Mouse (Mus musculus) spleen, postnatal 36 days (tissue): ENCODE data around the gene Otulin.

ENCODE experiments used
- DNase-seq, 2 experiments: peaks; one replicate each; pipeline ENCODE4 v3.0.0; 2022; ENCODE audit warnings: low spot score in 2 of 2, mixed read lengths in 1 of 2

The Otulin gene

DNA sequence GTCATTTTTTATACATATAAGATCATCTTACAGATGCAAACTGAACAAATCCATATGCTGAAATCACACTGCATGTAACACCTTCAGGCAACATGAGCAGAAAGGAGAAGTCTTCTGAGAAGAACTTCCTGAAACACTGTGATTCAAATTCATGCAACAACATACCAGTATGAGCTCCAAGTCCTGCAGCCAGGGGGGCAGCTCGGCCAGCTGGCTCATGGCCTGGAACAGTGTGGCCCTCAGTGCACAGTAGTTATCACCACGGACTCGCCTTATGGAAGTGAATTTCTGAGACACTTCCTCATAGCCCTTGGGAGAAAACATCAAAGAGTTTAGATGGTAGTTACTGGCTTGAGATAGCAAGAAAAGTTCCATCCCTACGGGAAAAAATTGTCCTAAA is 14.3 kb downstream of the Otulin start:
- DNase-seq = no peak

DNA sequence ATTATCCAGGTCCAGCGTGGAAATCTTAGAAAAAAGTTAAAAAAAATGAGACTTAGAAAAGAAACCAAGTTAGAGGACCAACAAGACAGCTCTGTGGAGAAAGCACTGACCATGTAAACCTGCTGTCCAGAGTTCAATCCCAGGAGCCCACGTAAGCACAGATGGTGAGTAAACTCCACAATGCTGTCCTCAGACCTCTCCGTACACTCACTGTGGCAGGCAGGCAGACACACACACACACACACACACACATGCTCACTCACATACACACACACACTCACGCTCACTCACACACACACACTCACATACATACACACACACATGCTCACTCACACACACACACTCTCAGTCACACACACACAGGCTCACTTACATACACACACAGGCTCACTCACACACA is 17.2 kb downstream of the Otulin start:
- DNase-seq = no peak

DNA sequence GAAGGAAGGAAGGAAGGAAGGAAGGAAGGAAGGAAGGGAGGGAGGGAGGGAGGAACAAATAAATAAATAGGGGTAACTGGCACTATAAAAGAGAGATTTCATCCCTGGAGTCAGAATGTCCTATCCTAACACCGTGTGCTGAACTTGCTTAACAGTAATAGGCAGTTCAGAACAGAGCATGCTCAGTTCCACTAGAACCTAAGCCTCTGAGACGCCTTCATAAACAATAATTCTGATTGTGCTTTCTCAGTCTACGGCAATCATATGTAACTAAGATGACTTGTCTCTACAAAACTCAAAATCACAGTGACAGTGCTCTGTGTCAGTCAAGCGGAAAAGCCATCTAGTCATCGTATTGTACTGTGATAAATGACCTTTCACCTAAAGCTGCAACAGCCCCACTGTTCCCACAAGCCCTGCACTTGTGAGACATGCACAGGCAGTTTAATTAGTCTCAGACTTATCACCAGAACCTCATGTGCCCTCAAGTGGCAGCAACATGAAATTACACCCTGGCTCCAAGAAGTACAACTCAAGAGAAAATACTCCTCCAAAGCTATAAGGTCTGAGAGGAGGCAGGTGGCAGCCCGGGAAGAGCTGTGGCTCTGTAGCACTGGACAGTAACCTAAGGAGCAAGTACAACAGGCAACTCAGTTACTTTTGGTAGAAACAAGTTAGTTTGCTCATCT is 17.8 kb downstream of the Otulin start:
- peak; percentile 61 to 62 for DNase-seq

DNA sequence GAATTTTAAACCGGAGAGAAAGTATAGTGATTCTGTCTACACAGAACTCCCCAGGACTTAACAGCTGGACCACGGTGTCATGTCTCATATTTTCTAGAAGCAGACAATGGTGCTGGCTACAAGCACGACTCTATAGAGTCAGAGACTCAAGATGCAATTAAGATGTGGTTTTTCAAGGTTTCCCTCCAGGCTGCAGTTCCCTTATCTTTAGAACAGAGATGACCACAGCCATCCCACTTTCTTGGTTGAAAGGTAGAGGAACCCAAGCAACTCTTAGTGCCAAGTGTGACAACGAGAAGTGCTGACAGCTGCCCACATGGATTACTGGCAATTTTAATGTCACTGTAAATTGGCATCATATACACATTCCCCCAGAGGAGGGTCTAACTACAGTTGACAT is 20.9 kb downstream of the Otulin start:
- no peak for DNase-seq

DNA sequence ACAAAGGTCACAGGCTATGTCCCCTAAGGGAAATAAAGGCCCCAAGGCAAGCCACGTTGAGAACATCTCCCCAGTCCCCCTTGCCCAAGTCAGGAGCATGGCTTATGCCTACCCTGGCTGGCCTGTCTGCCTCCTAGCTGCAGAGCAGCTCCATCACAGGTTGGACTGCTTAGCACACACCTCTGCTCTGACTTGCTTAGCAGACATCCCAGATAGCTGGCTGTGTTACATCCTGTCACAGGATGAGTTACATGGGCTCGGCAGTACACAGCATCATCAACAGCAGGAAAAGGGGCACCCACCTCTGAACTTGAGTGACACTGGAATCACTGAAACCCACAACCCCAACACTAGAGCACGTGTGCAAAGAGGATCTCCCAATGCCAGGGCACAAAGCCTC is 25.2 kb downstream of the Otulin start:
- DNase-seq = no peak

DNA sequence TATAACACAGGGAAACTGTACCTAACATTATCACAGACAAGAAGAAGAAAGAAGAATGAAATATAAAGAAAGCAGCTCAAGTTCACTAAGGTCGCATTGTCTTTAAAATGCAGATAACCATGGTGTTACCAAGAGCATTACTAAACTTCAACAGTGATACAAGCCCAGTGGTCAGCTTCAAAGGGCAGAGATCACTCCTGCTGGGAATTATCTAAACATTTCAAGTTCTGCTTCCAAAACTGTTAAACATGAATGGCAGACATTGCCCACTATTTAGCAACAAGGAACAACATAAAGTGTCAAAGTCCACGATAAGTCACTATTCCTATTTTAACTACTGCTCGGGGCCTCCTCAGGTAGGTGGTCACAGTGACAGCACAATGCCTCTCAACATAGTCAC is 25.9 kb downstream of the Otulin start:
- DNase-seq = no peak

DNA sequence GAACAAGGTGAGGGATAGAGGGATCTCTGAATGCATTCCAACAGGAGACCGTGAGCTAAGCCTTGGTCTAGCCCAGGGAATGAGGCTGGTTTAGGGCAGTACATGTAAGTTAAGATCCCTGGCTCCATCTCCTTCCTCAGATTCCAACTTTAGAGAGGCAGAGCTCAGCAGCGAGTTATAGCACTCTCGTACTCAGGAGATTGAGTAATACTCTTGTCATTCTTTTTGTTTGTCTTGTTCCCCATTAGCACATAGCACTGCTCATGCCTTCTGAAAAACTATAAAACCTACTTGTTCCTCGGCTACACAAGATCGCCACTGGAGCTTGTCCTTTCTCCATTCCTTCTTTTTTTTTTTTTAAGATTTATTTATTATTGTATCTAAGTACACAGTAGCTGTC is 30.0 kb downstream of the Otulin start:
- DNase-seq = no peak

DNA sequence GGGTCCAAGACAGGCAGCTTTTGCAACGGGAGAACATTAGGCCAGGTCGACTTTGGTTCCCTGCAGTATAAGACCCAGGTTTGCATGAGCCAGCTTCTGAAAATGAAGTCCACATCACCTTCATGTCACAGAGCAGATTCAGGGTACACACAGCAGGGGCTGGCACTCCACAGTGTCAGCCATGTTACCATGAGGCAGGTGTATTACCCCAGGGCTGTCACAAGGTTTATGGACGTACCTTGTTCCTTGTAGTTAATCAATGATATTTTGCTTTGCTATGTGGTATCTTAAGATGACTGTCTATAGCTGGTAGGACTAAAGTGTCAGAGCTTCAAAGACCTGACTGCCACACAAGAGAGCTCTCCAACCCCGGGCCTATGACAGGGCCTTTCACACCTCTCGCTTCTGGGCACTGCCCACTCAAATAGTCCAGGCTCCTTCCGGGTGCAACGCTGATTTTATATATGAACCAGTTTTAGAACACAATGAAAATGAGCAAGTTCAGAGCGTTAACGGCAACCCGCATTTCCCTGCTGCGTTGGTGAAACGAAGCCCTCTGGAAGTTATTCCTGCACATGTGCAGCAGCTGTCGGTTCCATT is 31.6 kb downstream of the Otulin start:
- no peak for DNase-seq

DNA sequence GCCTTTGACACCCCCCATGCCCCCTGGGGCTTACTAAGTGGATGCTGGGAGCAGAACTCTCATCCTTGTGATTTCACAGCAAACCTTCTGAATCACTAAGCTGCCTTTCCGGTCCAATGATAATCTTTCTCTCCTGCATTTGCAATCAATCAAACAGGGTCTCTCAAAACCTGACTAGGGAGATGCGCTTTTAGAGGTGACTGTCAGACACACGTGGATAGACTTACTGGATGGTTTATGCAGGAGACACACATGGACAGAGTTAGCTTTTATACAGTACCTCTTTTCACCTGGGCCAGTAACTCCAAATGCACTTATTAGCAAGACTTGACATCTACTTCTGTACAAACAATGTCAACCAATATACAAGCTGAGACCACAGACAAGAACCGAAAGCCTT is 33.0 kb downstream of the Otulin start:
- DNase-seq = no peak

DNA sequence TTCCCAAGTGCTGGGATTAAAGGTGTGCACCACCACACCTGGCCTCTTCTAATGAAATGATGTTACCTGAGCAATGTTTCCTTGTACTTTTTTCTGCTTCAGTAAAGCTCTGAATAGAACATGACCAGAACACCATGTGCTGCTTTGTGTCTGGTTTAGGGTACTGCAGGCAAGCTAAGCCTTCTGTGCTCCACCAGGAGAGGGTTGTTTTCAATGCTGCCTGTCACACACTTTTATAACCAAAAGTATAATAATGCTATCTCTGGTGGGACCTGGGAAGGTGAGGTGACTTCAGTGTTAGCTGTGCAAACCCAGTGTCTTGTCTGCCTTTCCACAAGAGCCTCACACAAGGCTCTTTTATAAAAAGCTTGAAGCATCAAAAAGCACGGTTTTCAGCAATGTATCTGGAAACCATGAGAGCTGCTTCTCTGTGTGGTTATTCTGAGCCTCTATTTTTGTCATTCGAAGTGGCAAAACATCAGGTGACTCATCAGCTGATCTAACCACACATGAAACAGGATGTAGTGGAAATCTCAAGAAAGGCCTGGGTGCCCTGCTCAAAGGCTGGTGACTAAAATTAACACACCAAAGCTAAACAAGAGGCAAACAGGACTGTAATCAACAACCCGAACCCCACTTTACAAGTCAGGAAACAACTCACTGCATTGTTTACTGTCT is 33.9 kb downstream of the Otulin start:
- DNase-seq = peak; percentile 84 to 88

DNA sequence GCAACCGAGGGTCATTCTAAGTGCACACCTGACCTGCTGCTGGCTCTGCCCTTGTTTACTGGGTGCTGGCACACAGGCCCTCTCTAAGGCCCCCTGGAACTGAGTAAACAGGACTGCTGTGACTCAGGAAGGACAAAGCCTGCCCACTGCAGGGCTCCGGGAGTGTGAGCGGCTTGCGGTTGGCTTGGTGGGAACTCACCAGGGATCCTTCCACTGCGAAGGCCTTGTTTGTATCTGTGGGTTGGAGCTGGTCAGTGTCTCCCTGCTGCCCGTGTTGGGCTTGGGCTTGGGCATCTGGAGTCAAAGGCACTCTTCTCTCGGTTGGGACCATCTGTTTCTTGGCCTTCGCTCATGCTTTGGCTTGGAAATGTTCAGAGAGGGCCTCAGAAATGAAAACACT is 34.9 kb downstream of the Otulin start:
- DNase-seq = no peak

DNA sequence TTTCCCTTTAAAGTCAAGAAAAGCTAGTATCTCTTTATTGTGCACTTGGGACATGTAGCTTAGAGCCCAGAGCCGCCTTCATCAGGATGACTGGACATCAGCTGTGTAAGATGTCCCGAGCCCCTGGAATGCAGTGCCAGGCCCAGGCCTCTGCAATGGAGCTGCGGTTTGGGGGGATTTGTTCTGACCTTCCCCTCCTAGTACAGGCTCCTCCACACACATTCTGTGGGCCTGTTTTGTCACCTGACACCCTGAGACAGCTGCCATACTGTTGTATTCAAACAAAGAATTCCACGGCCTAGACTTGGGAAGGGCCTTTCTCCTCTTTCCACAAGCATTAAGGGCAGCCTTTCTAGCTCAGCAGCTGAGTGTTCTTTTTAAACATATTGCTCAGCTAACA is 35.5 kb downstream of the Otulin start:
- DNase-seq = no peak

DNA sequence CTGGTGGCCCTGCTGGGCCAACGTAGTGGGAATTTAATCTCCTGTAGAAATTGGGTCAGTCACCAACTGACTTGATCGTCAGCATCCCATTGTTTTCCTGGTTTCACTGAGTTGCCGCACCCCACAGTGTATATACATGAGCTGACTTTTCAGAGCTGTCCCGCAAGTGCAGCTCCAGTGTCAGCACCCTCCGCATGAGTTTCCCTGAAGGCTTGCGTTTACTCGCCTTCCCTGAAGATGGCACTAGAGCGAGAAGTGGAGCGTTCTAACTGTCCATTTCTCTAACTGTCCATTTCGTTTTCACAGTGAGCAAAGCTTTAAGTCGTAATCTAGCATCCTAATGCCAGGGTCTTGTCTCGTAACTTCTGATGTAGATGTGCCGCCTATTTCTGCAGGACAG is 36.8 kb downstream of the Otulin start:
- DNase-seq = no peak

DNA sequence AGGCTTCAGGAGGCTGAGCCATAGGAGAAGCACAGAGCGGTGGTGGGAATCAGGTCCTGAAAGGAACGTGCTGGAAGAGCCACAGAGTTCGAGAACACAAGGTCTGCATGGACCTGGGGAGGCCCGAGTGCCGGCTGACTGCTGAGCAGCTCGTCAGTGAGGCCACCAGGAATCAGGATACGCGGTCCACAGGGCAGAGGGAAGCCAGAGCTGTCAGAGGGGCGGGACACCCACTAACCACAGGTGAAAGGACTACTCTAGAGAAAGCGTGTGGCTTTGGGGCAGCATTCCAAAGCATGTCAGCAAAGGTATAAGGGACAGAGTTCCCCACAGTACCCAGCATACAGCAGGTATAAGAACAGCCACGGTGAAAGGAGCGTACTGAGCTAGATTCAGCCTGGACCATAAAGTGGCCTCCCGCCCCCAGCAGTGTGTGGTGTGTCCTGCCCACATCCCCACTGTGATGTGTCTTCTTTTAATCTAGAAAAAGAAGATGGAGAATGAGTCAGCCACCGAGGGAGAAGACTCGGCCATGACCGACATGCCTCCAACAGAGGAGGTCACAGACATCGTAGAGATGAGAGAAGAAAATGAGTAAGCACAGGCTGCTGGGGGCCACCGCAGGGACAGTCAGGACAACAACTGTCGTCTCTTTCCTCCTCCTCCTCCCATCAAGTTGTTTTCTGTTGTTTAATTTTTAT is 37.7 kb downstream of the Otulin start:
- DNase-seq = peak; percentile 44 to 54

DNA sequence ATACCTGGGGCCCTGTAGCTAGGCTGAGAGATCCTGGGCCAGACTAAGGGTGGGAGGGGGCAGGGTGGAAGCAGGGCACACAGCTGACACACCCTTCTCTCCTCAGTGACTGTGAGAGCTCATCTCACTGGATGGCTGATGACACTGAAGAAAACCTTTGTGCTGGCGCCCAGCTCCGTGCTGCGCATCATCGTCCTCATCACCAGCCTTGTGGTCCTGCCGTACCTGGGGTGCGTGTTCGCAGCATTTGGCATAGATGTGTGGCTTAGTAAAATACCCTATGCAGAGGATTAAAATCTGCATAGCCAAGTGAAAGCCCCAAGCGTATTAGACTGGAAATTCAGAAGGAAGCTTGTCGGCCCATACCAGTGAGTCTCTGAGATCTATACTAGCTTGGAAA is 39.7 kb downstream of the Otulin start:
- no peak for DNase-seq

DNA sequence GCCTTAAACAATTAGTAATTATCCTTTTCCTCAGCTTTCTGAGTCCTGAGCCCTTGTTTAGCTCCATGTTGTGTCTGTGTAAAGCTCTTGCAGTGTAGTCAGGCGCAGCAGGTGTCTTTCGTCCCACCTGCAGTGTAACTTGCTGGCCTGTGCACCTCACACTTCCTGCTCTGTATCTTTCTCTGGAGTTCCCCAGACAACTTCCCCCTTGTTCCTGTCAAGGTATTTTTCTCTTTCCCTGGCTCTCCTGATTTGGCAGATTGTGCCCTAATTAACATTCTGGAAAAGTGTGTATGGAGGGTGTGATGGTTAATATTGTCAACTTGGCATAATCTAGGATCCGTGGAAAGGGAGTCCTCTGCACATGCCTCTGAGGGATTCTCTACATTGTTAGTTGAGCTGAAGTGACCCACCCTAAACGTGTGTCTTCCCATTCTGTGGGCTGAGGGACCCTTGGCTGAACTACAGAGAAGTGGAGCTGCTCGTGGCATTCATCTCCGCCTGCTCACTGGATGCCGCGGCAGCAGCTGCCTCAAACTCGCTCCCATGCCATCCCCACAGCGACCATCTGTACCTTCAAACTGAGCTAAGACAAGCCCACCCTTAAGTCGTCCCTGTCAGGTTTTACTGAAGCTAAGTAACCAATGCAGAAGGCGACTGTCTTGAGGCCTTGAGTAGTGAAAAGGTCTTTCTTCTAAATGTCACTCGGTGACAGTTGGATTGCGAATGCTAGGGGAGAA is 42.2 kb downstream of the Otulin start:
- DNase-seq = peak; percentile 49

DNA sequence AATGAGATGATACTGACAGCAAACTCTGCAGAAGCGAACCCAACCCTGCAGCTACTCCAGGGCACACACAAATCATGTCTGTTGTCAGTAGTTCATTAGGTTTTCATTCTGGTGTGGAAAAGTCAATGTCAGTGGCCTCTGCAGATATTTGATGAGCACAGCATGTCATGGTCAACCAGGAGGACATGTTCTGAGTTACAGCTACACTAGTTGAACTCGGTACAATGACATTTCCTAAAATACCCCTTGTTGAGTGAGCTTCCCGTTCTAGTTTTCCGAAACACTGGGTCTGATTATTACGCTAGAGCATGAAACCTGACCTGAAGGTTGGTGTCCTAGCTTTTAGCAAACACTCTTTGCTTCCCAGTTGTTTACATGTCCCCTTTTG is 44.4 kb downstream of the Otulin start:
- no peak for DNase-seq

DNA sequence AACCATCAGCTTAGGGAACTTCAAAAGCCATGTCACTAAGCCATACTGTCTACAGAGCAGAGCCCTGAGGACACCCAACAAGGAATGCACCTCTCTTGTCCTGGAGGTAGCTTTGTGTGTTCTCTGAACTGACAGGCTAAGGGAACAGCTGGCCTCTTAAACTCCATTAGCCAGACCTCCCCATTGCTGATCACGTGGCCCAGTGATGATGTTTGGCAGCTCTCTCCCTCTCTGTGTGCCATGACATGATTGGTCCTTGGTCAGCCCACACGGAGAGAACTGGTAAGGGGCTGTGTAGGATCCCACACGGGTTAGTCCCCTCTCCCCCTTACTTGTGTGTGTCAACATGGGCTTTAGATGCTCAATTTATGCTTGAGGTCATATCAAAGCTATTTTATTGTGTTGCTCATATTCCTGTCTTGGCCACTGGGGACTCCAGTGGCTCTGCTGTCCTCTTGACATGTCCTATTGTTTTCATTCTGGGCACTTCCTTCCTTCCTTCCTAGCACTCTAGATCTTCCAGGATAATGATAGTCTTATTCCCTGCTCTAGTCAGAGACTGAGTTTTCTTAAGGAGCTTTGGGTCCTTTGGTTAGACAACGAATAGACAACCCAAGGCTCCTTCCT is 44.9 kb downstream of the Otulin start:
- no peak for DNase-seq

DNA sequence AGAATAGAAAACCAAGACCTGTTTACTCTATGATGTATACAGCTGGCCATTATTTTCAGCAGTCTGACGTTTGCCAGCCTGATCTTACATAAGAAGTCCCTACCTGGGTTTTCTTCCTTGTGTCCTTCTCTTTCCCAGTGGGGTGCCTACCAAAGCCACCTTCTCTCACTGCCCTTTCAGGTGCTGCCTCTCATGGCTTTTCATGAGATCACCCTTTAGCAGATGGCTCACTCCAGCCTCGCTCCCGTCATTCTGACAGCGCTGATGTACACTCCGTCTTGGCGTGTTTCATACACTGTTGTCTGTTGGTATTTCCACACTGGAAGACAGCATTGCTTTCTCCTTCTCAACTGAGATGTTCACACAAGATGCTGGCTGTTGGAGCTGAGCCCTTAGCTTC is 46.9 kb downstream of the Otulin start:
- DNase-seq = no peak

DNA sequence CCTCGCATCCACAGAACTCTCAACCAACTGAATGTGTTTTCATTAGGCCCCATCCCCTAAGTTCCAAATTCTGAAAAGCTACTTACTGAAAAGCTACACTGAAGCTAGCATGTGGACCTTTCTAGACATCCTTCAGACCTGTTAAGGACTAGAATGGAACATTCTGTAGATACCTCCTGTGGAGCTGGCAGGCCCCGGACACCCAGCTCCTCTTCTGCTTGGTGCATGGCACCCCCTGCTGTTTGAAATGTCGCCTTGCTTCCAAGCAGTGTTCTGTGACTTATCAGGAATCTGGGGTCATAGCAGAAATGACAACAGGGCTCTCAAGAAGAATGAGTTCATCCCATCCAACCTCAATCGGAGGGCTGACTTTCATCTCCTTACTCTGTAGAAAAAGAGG is 47.5 kb downstream of the Otulin start:
- DNase-seq = peak; percentile 22 to 35

DNA sequence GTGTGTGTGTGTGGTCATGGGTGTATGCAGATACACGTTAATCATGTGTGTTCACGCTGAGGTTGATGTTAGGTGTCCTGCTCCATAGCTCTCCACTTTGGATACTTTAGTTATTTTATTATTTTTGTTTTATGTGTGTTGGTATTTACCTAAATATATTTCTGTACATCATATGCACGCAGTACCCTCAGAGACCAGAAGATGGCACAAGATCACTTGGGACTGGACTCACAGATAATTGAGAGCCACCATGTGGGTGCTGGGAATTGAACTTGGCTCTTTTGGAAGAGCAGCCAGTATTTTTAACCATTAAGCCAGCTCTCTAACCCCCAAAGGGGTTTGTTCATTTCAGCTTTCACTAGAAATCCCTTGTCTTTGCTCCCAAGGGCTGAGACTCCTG is 48.1 kb downstream of the Otulin start:
- DNase-seq = peak in 1 of 2 experiments; percentile 29

DNA sequence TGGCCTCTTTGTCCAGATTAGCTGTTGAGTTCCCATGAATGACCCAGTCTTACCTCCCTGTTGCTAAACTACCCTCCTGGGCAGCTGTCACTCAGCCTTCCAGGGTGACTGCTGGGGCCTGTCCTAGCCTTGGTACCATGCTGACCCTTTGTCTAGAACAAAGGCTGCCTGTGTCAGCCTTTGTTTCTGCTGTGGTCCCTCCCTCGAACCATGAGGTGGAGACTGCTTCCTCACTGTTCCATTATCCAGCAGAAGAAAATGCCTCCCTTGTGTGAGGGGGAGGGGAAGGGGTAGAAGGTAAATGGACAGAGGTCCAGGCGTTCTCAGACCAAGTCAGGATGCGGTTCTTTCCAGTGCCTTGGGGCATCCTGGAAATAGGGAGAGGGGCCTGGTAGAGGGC is 48.9 kb downstream of the Otulin start:
- DNase-seq = no peak
